Mouse (Mus musculus): ENCODE measurements around the gene Dazap1. TPM values are rescaled to one million over a fixed set of nuclear protein-coding genes. Genes with fewer than 3 reads are reported as not detected.
A peak's percentile ranks its signal among the peaks of the same experiment; 100 is the strongest.

Dazap1 gene
- polyA plus RNA-seq, 1 experiment = 49.1 TPM

GRCm38 (mm10) chr10:80298571-80299281, 37.4 kb downstream of the Dazap1 start:
- Histone ChIP-seq H3K27me3 (replicated peaks; ENCODE audit: control insufficient read depth, insufficient read depth, low read length) (no peaks in the 10 kb centered on the region), H3K4me3 (ENCODE audit: insufficient read depth, low read depth, low read length) (no peak overlapping the region), H3K4me1 (ENCODE audit: control insufficient read depth, insufficient read depth, low read length) (peaks cover 3% of the 10 kb centered on the region), H3K27ac (ENCODE audit: insufficient read depth, low read depth, low read length) (no peak overlapping the region), H3K36me3 (ENCODE audit: control insufficient read depth, insufficient read depth, low read length) (no peaks in the 10 kb centered on the region)
- no peak for DNase-seq
- 7% methylated on average over 26 of the region's 26 CpGs for WGBS
- no peak for TF ChIP-seq CTCF (conservative IDR thresholded peaks at IDR 0.05; ENCODE audit: insufficient read depth, insufficient read length, low read depth, low read length)
- no peak for TF ChIP-seq POLR2A (IDR thresholded peaks at IDR 0.05; ENCODE audit: low read depth, low read length)

DNA sequence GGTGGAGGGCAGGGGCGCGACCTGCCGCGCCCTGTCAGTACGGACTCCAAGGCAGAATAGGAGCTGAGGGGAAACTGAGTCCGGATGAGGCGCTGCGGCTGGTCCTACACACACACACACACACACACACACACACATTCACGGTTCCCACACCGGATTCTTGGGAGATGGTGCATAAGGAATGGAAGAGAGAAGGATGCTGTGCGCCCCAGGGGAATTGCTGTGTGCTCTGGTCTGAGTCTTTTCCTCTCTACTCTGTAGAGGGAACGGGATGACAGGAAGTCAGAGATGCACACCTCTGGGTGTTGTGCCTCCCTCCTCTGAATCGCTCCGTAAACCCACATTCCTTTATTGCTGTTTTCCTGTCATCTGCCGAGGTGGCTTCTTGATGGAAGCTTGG, 38.0 kb downstream of the Dazap1 start:
- no peak overlapping the region for H3K27ac ChIP-seq (ENCODE audit: insufficient read depth, low read depth, low read length)
- H3K4me3 ChIP-seq (ENCODE audit: insufficient read depth, low read depth, low read length) = no peak overlapping the region
- peaks cover 3% of the 10 kb centered on the region for H3K4me1 ChIP-seq (ENCODE audit: control insufficient read depth, insufficient read depth, low read length)
- DNase-seq = no peak
- TF ChIP-seq CTCF (conservative IDR thresholded peaks at IDR 0.05; ENCODE audit: insufficient read depth, insufficient read length, low read depth, low read length) (no peak), POLR2A (IDR thresholded peaks at IDR 0.05; ENCODE audit: low read depth, low read length) (no peak)
- no peaks in the 10 kb centered on the region for H3K27me3 ChIP-seq (replicated peaks; ENCODE audit: control insufficient read depth, insufficient read depth, low read length)
- 22% methylated on average over 15 of the region's 15 CpGs for WGBS
- H3K36me3 ChIP-seq (ENCODE audit: control insufficient read depth, insufficient read depth, low read length) = no peaks in the 10 kb centered on the region

DNA sequence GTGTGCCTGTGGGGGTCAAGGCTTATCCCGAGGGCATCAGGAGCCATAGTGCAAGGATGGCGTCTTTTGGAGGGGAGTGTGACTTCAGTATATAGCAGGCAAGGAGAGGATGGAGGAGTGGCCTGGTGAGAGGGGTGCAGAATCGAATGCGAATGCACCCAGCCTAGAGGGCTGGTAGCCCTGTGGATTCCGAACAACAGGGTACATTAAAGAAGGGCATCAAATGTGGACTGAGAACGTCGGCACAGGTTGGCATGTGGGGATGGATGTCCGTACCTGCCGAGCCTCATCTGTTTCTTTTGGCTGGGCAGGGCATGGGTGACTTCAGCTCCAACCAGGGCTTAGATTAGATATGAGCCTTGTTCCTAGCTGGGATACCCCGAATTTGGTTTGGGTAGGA, 38.5 kb downstream of the Dazap1 start:
- no peak for TF ChIP-seq CTCF (conservative IDR thresholded peaks at IDR 0.05; ENCODE audit: insufficient read depth, insufficient read length, low read depth, low read length)
- TF ChIP-seq POLR2A (IDR thresholded peaks at IDR 0.05; ENCODE audit: low read depth, low read length) = no peak
- no peak overlapping the region for H3K27ac ChIP-seq (ENCODE audit: insufficient read depth, low read depth, low read length)
- H3K4me1 ChIP-seq (ENCODE audit: control insufficient read depth, insufficient read depth, low read length) = peaks cover 3% of the 10 kb centered on the region
- H3K4me3 ChIP-seq (ENCODE audit: insufficient read depth, low read depth, low read length) = no peak overlapping the region
- DNase-seq = no peak
- 57% methylated on average over 10 of the region's 10 CpGs for WGBS
- H3K27me3 ChIP-seq (replicated peaks; ENCODE audit: control insufficient read depth, insufficient read depth, low read length) = no peaks in the 10 kb centered on the region
- no peaks in the 10 kb centered on the region for H3K36me3 ChIP-seq (ENCODE audit: control insufficient read depth, insufficient read depth, low read length)

- Histone ChIP-seq H3K4me3 (ENCODE audit: insufficient read depth, low read depth, low read length) (no peak overlapping the region), H3K4me1 (ENCODE audit: control insufficient read depth, insufficient read depth, low read length) (peaks cover 3% of the 10 kb centered on the region), H3K27me3 (replicated peaks; ENCODE audit: control insufficient read depth, insufficient read depth, low read length) (no peaks in the 10 kb centered on the region), H3K36me3 (ENCODE audit: control insufficient read depth, insufficient read depth, low read length) (no peaks in the 10 kb centered on the region), H3K27ac (ENCODE audit: insufficient read depth, low read depth, low read length) (no peak overlapping the region)
- 55% methylated on average over 11 of the region's 11 CpGs for WGBS
- DNase-seq = no peak
- TF ChIP-seq POLR2A (IDR thresholded peaks at IDR 0.05; ENCODE audit: low read depth, low read length) (no peak), CTCF (conservative IDR thresholded peaks at IDR 0.05; ENCODE audit: insufficient read depth, insufficient read length, low read depth, low read length) (no peak)
These were observed 39.4 kb downstream of the Dazap1 start for GRCm38 (mm10) chr10:80300672-80301181.

GRCm38 (mm10) chr10:80301256-80302081, 40.2 kb downstream of the Dazap1 start:
- no peak for DNase-seq
- Histone ChIP-seq H3K36me3 (ENCODE audit: control insufficient read depth, insufficient read depth, low read length) (no peaks in the 10 kb centered on the region), H3K4me1 (ENCODE audit: control insufficient read depth, insufficient read depth, low read length) (peaks cover 3% of the 10 kb centered on the region; the same call in 1 of the 2 replicates), H3K4me3 (ENCODE audit: insufficient read depth, low read depth, low read length) (no peak overlapping the region), H3K27ac (ENCODE audit: insufficient read depth, low read depth, low read length) (no peak overlapping the region), H3K27me3 (replicated peaks; ENCODE audit: control insufficient read depth, insufficient read depth, low read length) (no peaks in the 10 kb centered on the region)
- TF ChIP-seq POLR2A (IDR thresholded peaks at IDR 0.05; ENCODE audit: low read depth, low read length) (no peak), CTCF (conservative IDR thresholded peaks at IDR 0.05; ENCODE audit: insufficient read depth, insufficient read length, low read depth, low read length) (no peak)
- WGBS = 82% methylated on average over 10 of the region's 10 CpGs

GRCm38 (mm10) chr10:80302082-80302355, 40.7 kb downstream of the Dazap1 start:
- 58% methylated on average over 5 of the region's 5 CpGs for WGBS
- no peaks in the 10 kb centered on the region for H3K27me3 ChIP-seq (replicated peaks; ENCODE audit: control insufficient read depth, insufficient read depth, low read length)
- H3K27ac ChIP-seq (ENCODE audit: insufficient read depth, low read depth, low read length) = no peak overlapping the region
- H3K4me3 ChIP-seq (ENCODE audit: insufficient read depth, low read depth, low read length) = no peak overlapping the region
- TF ChIP-seq CTCF (conservative IDR thresholded peaks at IDR 0.05; ENCODE audit: insufficient read depth, insufficient read length, low read depth, low read length) (no peak), POLR2A (IDR thresholded peaks at IDR 0.05; ENCODE audit: low read depth, low read length) (no peak)
- DNase-seq = no peak
- H3K4me1 ChIP-seq (ENCODE audit: control insufficient read depth, insufficient read depth, low read length) = peaks cover 3% of the 10 kb centered on the region; the same call in 1 of the 2 replicates
- H3K36me3 ChIP-seq (ENCODE audit: control insufficient read depth, insufficient read depth, low read length) = no peaks in the 10 kb centered on the region

GRCm38 (mm10) chr10:80302471-80302881, 41.2 kb downstream of the Dazap1 start:
- Histone ChIP-seq H3K36me3 (ENCODE audit: control insufficient read depth, insufficient read depth, low read length) (no peaks in the 10 kb centered on the region), H3K27ac (ENCODE audit: insufficient read depth, low read depth, low read length) (no peak overlapping the region), H3K4me1 (ENCODE audit: control insufficient read depth, insufficient read depth, low read length) (peaks cover 3% of the 10 kb centered on the region; the same call in 1 of the 2 replicates), H3K27me3 (replicated peaks; ENCODE audit: control insufficient read depth, insufficient read depth, low read length) (no peaks in the 10 kb centered on the region), H3K4me3 (ENCODE audit: insufficient read depth, low read depth, low read length) (no peak overlapping the region)
- DNase-seq = peak; percentile 80
- TF ChIP-seq POLR2A (IDR thresholded peaks at IDR 0.05; ENCODE audit: low read depth, low read length) (no peak), CTCF (conservative IDR thresholded peaks at IDR 0.05; ENCODE audit: insufficient read depth, insufficient read length, low read depth, low read length) (no peak)
- 26% methylated on average over 9 of the region's 9 CpGs for WGBS

Data from kidney, adult 2 months (tissue).